Mouse (Mus musculus): ENCODE results near the gene Stard7.
"Not testable (repeated sequence)": the region's sequence is repeated elsewhere in the genome, so short reads cannot be mapped to it uniquely, and the experiment has no call there.

Gene Stard7

DNA sequence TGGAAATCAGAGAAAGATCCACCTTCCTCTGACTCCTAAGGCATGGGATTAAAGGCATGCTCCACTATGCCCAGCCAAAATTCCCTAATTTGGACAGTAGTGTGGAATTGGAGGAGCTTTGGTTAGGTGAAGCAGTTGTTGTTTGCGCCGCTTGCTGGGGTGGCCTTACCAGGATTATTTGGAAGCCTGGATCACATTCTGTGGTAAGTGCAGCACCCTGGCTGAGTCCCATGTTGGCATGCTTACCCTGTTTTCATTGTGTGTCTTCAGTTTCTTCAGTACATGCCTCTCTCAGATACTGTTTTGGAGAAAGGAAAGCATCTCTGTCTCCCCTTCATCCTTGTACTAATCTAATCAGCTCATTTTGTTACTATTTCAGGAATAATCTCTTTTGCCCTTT lies 4.6 kb downstream of the Stard7 start:
- DNase-seq (ENCODE audit: inconsistent age in 2 of 2, low spot score in 1 of 2): peak in 1 of 2 experiments; percentile 51

- DNase-seq (ENCODE audit: inconsistent age in 2 of 2, low spot score in 1 of 2): peak in 1 of 2 experiments; percentile 70
These were observed 5.7 kb downstream of the Stard7 start for GRCm38 (mm10) chr2:127275551-127276320.

- no peak for DNase-seq (ENCODE audit: inconsistent age in 2 of 2, low spot score in 1 of 2)
These were observed 8.1 kb downstream of the Stard7 start for GRCm38 (mm10) chr2:127278162-127278561.

GRCm38 (mm10) chr2:127292250-127292649 lies 22.2 kb downstream of the Stard7 start:
- DNase-seq (ENCODE audit: inconsistent age in 2 of 2, low spot score in 1 of 2): no peak

DNA sequence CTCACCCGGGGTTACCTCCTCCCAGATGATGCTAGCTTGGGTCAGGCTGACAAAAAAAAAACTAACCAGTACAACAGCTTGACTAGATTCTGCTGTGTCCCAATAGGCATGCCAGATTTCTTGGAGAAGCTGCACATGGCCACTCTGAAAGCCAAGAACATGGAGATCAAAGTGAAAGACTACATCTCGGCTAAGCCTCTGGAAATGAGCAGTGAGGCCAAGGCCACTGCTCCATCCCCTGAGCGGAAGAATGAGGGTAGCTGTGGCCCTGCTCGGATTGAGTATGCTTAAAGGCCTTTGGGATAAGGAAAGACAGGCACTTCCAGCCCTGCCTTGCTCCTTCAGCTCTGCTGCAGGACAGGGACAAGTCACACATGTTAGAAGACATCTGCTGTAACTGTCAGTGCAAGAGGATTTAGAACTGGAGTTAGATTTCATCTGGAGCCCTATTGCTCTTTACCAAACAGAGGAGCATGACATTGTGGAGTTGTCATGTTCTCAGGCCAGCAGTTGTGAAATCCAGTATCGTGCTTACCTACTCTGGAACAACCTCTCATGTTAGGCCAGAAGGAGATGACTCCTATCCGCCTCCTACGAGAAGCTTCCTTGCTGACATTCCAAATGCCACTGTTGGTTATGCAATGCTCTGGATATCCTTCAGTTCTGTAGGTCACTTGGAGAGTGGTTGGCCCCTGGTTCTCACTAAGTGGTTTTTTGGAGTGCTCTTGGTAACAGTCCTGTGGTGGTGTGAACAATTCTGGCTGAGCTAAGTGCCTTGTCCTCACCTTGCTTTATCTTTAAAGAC lies 27.2 kb downstream of the Stard7 start:
- DNase-seq (ENCODE audit: inconsistent age in 2 of 2, low spot score in 1 of 2): peak; percentile 29 to 71

DNA sequence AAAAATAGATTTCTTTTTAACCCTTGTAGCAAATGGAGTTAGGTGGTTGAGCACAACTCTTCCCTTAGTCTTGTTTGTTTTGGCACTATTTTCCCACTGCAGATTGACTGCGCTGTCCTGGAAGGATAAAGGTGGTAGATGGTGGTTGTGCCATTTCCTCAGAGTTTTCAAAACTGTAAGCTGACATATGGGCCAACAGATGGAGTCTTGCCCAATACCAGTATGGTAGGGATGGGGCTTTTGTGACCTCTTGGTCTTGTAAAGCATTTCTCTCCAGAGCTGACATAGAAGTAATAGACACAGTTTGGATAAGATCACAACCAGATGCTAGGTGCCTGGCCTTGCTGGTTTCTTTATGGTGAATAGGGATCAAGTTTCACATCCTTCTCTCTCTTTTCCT lies 28.0 kb downstream of the Stard7 start:
- DNase-seq (ENCODE audit: inconsistent age in 2 of 2, low spot score in 1 of 2): no peak

DNA sequence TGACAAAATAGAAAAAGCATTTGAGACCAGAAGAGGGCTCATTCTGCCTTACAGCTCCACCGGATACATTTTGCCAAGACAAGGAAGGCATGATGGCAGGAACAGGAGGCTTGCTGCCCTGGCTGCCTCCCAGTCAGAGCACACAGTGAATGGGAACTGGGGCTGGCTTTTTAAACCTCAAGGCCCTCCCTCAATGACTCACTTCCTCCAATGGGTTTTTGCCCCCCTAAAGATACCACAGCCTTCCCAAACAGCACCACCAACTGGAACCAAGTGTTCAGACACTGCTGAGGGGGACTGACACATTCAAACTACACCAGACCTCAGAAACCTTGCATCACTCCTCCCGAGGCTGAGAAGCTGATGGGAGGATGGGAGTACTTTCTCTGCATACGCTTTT lies 30.7 kb downstream of the Stard7 start:
- DNase-seq (ENCODE audit: inconsistent age in 2 of 2, low spot score in 1 of 2): peak in 1 of 2 experiments; percentile 17

DNA sequence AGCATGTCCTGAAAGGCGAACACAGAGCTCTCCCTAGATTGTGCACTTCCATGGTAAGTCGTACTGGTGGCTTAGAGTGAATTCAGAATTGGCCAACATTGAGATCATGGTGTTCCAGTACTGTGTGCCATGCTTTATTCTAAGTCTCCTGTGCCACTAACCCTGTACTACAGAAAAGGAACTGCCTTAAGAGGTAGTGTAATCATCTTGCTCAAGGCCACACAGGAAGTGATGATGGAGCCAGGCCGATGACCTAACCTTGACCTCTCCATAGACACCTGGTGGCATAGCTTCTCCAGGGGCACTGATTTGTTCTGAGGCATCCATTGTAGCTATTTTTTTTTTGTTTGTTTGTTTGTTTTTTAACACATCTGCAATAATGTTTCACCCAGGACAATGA lies 31.9 kb downstream of the Stard7 start:
- peak in 1 of 2 experiments; percentile 16 for DNase-seq (ENCODE audit: inconsistent age in 2 of 2, low spot score in 1 of 2)

DNA sequence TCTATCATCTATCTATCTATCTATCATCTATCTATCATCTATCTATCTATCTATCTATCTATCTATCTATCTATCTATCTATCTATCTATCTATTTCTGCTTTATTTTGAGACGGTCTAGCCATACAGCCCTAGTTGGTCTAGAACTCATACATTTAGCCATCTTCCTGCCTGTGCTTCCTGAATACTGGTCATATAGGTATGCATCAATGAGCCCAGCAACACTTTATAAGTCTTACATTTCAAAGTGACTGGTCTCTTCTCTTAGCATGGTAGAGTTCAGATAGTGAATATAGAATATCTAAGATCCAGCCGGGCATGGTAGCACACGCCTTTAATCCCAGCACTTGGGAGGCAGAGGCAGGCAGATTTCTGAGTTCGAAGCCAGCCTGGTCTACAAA lies 34.2 kb downstream of the Stard7 start:
- not testable (repeated sequence) for DNase-seq (ENCODE audit: inconsistent age in 2 of 2, low spot score in 1 of 2)

GRCm38 (mm10) chr2:127304609-127305210 lies 34.7 kb downstream of the Stard7 start:
- no peak for DNase-seq (ENCODE audit: inconsistent age in 2 of 2, low spot score in 1 of 2)

DNA sequence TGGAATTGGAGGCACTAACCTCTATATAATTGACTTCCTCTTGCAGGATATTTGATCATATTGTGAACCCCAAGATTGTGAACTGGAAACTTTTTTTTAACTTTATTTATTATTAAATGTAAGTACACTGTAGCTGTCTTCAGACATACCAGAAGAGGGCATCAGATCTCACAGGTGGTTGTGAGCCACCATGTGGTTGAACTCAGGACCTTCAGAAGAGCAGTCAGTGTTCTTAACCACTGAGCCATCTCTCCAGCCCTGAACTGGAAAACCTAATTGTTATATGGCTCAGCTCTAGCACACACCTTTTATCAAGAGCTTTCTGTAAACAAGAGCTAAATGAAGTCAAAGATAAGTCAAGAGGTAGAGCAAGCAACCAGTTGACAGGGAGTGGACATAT lies 36.1 kb downstream of the Stard7 start:
- DNase-seq (ENCODE audit: inconsistent age in 2 of 2, low spot score in 1 of 2): no peak

GRCm38 (mm10) chr2:127307179-127307578 lies 37.2 kb downstream of the Stard7 start:
- DNase-seq (ENCODE audit: inconsistent age in 2 of 2, low spot score in 1 of 2): no peak

DNA sequence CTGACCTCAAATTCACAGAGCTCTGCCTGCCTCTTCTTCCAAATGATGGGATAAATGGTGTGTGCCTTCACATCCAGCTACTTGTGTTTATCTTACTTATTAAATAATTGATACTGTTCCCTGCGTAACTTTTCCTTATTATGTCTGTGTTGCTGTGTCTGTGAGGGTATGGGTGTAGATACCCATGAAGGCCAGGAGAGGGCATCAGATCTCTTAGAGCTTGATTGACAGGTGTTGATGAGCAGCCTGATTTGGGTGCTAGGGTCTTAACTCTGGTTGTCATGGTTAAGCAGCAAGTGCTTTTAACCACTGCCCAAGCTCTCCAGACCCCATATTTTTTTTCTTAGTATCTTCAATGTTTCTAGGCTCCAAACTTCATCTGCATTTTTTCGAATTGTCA lies 38.6 kb downstream of the Stard7 start:
- no peak for DNase-seq (ENCODE audit: inconsistent age in 2 of 2, low spot score in 1 of 2)

DNA sequence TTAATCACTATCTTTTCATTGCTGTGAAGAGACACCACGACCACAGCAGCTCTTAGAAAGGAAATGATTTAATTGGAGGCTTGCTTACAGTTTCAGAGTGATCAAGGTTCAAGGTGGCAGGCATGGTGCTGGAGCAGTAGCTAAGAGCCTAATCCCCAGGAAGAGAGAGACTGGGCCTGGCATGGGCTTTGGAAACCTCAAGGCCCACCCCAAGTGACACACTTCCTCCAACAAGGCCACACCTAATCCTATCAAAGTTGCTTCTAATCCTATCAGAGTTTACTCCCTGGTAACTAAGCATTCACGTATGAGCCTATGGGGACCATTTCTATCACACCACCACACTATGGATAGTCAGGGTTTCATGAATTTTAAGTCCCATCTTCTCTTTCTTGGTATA lies 40.2 kb downstream of the Stard7 start:
- DNase-seq (ENCODE audit: inconsistent age in 2 of 2, low spot score in 1 of 2): no peak

DNA sequence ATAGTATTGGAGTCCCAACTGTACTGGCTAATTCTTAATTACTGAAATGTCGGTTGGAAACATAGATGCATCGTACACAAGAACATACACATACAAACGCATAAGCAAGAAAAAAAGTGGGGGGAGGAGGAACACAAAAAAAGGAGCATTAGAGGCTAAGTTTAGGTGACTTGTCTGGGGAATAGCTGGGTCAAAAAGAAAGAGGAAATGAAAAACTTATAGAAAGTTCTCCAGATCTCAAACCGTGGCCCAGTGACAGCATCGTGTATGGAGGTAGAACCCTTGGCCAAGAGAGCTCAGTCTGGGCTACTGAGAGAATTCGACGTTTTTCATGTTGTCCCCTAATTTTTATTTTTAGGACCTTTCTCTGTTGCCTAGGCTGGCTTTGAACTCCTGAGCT lies 40.7 kb downstream of the Stard7 start:
- no peak for DNase-seq (ENCODE audit: inconsistent age in 2 of 2, low spot score in 1 of 2)

- DNase-seq (ENCODE audit: inconsistent age in 2 of 2, low spot score in 1 of 2): no peak
These were observed 41.2 kb downstream of the Stard7 start for GRCm38 (mm10) chr2:127311193-127311592.

GRCm38 (mm10) chr2:127312801-127313200 lies 42.8 kb downstream of the Stard7 start:
- DNase-seq (ENCODE audit: inconsistent age in 2 of 2, low spot score in 1 of 2): no peak

- no peak for DNase-seq (ENCODE audit: inconsistent age in 2 of 2, low spot score in 1 of 2)
These were observed 43.9 kb downstream of the Stard7 start for GRCm38 (mm10) chr2:127313878-127314277.

GRCm38 (mm10) chr2:127314467-127315154 lies 44.6 kb downstream of the Stard7 start:
- no peak for DNase-seq (ENCODE audit: inconsistent age in 2 of 2, low spot score in 1 of 2)

DNA sequence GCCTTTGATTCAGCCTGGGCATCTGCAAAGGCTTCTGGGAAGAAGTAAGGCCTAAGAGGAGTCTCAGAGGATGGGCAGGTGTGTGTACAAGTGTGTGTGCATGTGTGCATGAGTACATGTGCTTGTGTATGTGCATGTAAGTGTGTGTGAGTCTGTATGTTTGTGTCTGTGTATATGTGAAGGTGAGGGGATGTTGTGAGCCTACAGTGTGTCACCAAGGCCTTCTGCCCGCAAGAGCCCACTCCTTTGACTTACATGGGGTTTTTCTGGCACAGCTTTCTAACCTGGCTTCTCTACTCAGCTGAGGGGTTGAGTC lies 45.1 kb downstream of the Stard7 start:
- no peak for DNase-seq (ENCODE audit: inconsistent age in 2 of 2, low spot score in 1 of 2)

GRCm38 (mm10) chr2:127316431-127316830 lies 46.4 kb downstream of the Stard7 start:
- DNase-seq (ENCODE audit: inconsistent age in 2 of 2, low spot score in 1 of 2): no peak

Data from adrenal gland, adult (tissue).